Mouse (Mus musculus) hindbrain, postnatal 0 days (tissue): Measurements from ENCODE around the gene Doc2b. TPM values are rescaled to one million over a fixed set of nuclear protein-coding genes. Genes with fewer than 3 reads are reported as not detected.

Source experiments
- ATAC-seq: fragments of 200-750 bp; cut with Nextera tagmentation; 2 replicates; pipeline ENCODE4 v1.8.0; 2017; ENCODE audit warnings: mild to moderate bottlenecking, moderate TSS enrichment, moderate library complexity
- DNase-seq: peaks from one replicate; pipeline ENCODE4 v3.0.0-alpha.2; 2015; ENCODE audit warnings: low spot score
- H3K27ac ChIP-seq: fragments of 300-500 bp; sonication (generic); 2 replicates; pipeline ENCODE4 v1.5.1; 2014; ENCODE audit warnings: mild to moderate bottlenecking
- H3K27me3 ChIP-seq: fragments of 300-500 bp; sonication (generic); 2 replicates; pipeline ENCODE4 v1.6.1; 2014; ENCODE audit warnings: low read length, mixed read lengths; ENCODE audit not compliant: insufficient read depth
- H3K36me3 ChIP-seq: fragments of 300-500 bp; sonication (generic); 2 replicates; pipeline ENCODE4 v1.6.1; 2014; ENCODE audit warnings: low read length, mixed read lengths; ENCODE audit not compliant: insufficient read depth
- H3K4me1 ChIP-seq: fragments of 300-500 bp; sonication (generic); 2 replicates; pipeline ENCODE4 v1.6.1; 2014; ENCODE audit warnings: antibody characterized with exemption, low read length, mixed read lengths; ENCODE audit not compliant: insufficient read depth
- H3K4me2 ChIP-seq: fragments of 300-500 bp; sonication (generic); 2 replicates; pipeline ENCODE4 v1.6.1; 2014; ENCODE audit warnings: low read depth, mild to moderate bottlenecking, low read length, moderate library complexity, mixed read lengths
- H3K4me3 ChIP-seq: fragments of 300-500 bp; sonication (generic); 2 replicates; pipeline ENCODE4 v1.5.1; 2014; ENCODE audit warnings: low read length
- H3K9ac ChIP-seq: fragments of 300-500 bp; sonication (generic); replicated peaks from 2 replicates; pipeline ENCODE4 v1.6.1; 2014; ENCODE audit warnings: mild to moderate bottlenecking, low read length, moderate library complexity, mixed read lengths
- H3K9me3 ChIP-seq: fragments of 300-500 bp; sonication (generic); 2 replicates; pipeline ENCODE4 v1.6.1; 2016; ENCODE audit warnings: low read length, mixed read lengths
- CTCF ChIP-seq: IDR thresholded peaks from 2 replicates; pipeline ENCODE4 v1.5.1; 2016; ENCODE audit warnings: antibody characterized with exemption, control low read depth, low read depth
- WGBS: fragments of 180-500 bp; shearing (Covaris S2); extraction: QIAGEN DNeasy Blood & Tissue Kit; methylation state at CpG from one replicate; pipeline ENCODE4 v1.1.7; 2014; 5-methylcytosine and 5-hydroxymethylcytosine counted together
- polyA plus RNA-seq: library from polyadenylated mRNA; unstranded; fragments of >200 nt; fragmentation: Nextera tagmentation; extraction: Ambion mirVana; gene quantifications from 2 replicates; pipeline ENCODE4 v1.2.1, GENCODE M21; 2015
- total RNA-seq: library from RNA; depleted of rRNA; stranded (reverse); fragments of >200 nt; gene quantifications from 2 replicates; pipeline ENCODE4 v1.2.3, GENCODE M21; 2014; rRNA removed

Gene Doc2b
- 12.7 and 12.8 TPM in 2 replicates for total RNA-seq
- 4.0 and 4.3 TPM in 2 replicates for polyA plus RNA-seq

GRCm38 (mm10) chr11:75796029-75796445 lies at the start of gene Doc2b:
TSS of gene Doc2b (minus strand) at chr11:75796049.
- Histone ChIP-seq H3K27me3 (peaks cover 6% of the 10 kb centered on the region), H3K36me3 (no peaks in the 10 kb centered on the region)

GRCm38 (mm10) chr11:75842904-75843619 lies 47.2 kb upstream of the Doc2b start:
- Histone ChIP-seq H3K4me2 (no peak overlapping the region), H3K9me3 (no peaks in the 10 kb centered on the region), H3K4me1 (peaks cover 20% of the 10 kb centered on the region), H3K9ac (no peak overlapping the region), H3K27me3 (no peaks in the 10 kb centered on the region), H3K4me3 (no peak overlapping the region), H3K27ac (no peak overlapping the region), H3K36me3 (no peaks in the 10 kb centered on the region)
- TF ChIP-seq CTCF: no peak
- WGBS: 57% methylated on average over 4 of the region's 4 CpGs
- ATAC-seq (no peak), DNase-seq (peak; percentile 49)

More at GRCm38 (mm10) chr11:75796029-75796445, at the start of gene Doc2b:
- peak within 1 kb of the TSS; percentile 61 for H3K4me2 ChIP-seq
- no peak for TF ChIP-seq CTCF
- H3K27ac ChIP-seq: peak within 1 kb of the TSS; percentile 48; the same call in 1 of the 2 replicates
- WGBS: 3% methylated on average over 37 of the region's 37 CpGs
- peak within 1 kb of the TSS; percentile 56 for H3K9ac ChIP-seq
- no peaks in the 10 kb centered on the region for H3K4me1 ChIP-seq
- ATAC-seq: peak; percentile 81
- DNase-seq: peak; percentile 80
- peak within 1 kb of the TSS; percentile 48 for H3K4me3 ChIP-seq
- H3K9me3 ChIP-seq: no peaks in the 10 kb centered on the region

- Histone ChIP-seq H3K27ac (no peak overlapping the region), H3K27me3 (no peaks in the 10 kb centered on the region), H3K4me3 (no peak overlapping the region), H3K9me3 (no peaks in the 10 kb centered on the region), H3K4me2 (no peak overlapping the region), H3K36me3 (no peaks in the 10 kb centered on the region), H3K4me1 (peaks cover 18% of the 10 kb centered on the region), H3K9ac (no peak overlapping the region)
- WGBS: 72% methylated on average over 3 of the region's 3 CpGs
- no peak for ATAC-seq
- no peak for DNase-seq
- no peak for TF ChIP-seq CTCF
These were observed 45.7 kb upstream of the Doc2b start for GRCm38 (mm10) chr11:75841503-75841902.

- WGBS: 61% methylated on average over 12 of the region's 12 CpGs
- DNase-seq (peak; percentile 16), ATAC-seq (no peak)
- no peaks in the 10 kb centered on the region for H3K27me3 ChIP-seq
- no peak overlapping the region for H3K4me2 ChIP-seq
- H3K36me3 ChIP-seq: no peaks in the 10 kb centered on the region
- no peaks in the 10 kb centered on the region for H3K9me3 ChIP-seq
- H3K4me3 ChIP-seq: no peak overlapping the region
- H3K27ac ChIP-seq: no peak overlapping the region; the same call in 1 of the 2 replicates
- H3K4me1 ChIP-seq: peaks cover 14% of the 10 kb centered on the region
- TF ChIP-seq CTCF: no peak
- H3K9ac ChIP-seq: no peak overlapping the region
These were observed 43.9 kb upstream of the Doc2b start for GRCm38 (mm10) chr11:75839536-75840430.

GRCm38 (mm10) chr11:75838861-75839426 lies 43.1 kb upstream of the Doc2b start:
- Histone ChIP-seq H3K27me3 (no peaks in the 10 kb centered on the region), H3K9me3 (no peaks in the 10 kb centered on the region), H3K4me3 (no peak overlapping the region), H3K4me2 (no peak overlapping the region), H3K27ac (no peak overlapping the region; the same call in 1 of the 2 replicates), H3K36me3 (no peaks in the 10 kb centered on the region), H3K9ac (no peak overlapping the region), H3K4me1 (peaks cover 14% of the 10 kb centered on the region)
- 69% methylated on average over 10 of the region's 10 CpGs for WGBS
- DNase-seq (no peak), ATAC-seq (no peak)
- TF ChIP-seq CTCF: no peak

GRCm38 (mm10) chr11:75836240-75836610 lies 40.4 kb upstream of the Doc2b start:
- no peak overlapping the region for H3K4me2 ChIP-seq
- ATAC-seq (no peak), DNase-seq (no peak)
- 68% methylated on average over 11 of the region's 11 CpGs for WGBS
- no peaks in the 10 kb centered on the region for H3K36me3 ChIP-seq
- H3K9me3 ChIP-seq: no peaks in the 10 kb centered on the region
- peaks cover 9% of the 10 kb centered on the region for H3K4me1 ChIP-seq
- H3K27me3 ChIP-seq: no peaks in the 10 kb centered on the region
- H3K27ac ChIP-seq: no peak overlapping the region
- TF ChIP-seq CTCF: no peak
- H3K4me3 ChIP-seq: no peak overlapping the region
- H3K9ac ChIP-seq: no peak overlapping the region
